Mouse (Mus musculus) CH12F3 (cell line): ENCODE measurements around the gene Sdhaf1.

Experiments
- in situ Hi-C: fragments of 300-500 bp; cut with MboI; formaldehyde crosslinking; loops from 2 replicates; pipeline ENCODE4 v1.14.3; 2020; ENCODE audit warnings: low sequenced_read_pairs

Sdhaf1 gene

DNA sequence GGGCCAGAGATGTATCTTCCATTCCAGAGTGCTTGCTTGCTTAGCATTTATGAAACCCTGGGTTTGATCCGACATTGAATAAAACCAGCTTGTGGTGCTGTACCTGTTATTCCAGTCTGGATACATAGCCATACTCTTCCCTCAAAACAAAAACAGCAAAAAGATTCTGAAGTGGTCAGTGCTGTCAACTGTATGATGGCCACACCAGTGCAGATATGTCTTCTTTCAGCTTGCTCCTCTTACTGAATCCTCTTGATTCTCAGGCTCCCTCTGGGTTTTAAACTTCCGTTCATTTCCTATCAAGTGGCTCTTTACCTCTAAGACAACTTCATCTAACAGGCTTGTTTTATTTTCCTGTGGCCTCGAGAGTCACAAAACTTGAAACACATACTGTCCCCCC, at the start of gene Sdhaf1:
Sdhaf1 (minus strand) TSS at position 101 of the 400 bp plus-strand sequence.
- in situ Hi-C loops = no loop called here

DNA sequence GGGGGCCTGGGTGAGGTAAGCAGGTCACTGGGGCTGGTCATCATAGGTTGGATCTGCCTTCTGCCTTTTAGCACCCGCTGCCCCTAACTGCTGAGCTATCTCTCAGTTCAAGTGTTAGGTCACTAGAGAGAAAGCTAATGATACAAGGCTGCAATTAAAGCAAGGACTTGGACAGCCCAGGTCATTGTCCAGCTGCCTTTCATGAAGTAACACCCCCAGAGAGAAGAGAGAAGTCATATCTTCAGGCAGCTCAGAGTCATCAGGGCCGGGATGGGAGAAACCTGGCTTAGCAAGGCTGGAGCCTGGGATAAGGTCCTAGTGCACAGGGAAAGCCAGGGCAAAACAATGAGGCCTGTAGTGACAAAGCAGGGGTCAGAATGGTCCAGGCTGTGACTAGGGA, 43.8 kb upstream of the Sdhaf1 start:
- in situ Hi-C loops = no loop called here

DNA sequence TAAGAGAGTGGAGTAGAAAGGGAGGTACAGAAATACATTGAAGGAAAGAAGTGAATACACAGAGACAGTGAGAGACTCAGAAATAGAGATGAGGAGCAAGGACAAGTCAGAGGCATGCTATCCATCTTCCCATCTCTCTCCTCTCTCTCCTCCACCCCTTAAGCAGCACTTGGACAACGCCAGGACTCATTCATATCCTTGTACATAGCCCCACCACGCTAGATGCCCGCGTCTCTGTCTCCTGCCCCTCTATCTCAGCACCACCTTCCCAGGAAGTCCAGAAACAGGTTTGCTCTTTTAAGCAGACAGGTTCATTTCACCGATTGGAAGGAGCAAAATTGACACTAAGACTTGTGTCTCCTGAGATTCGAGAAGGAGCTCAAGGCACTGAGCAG, 39.6 kb upstream of the Sdhaf1 start:
- in situ Hi-C loops = no loop called here

DNA sequence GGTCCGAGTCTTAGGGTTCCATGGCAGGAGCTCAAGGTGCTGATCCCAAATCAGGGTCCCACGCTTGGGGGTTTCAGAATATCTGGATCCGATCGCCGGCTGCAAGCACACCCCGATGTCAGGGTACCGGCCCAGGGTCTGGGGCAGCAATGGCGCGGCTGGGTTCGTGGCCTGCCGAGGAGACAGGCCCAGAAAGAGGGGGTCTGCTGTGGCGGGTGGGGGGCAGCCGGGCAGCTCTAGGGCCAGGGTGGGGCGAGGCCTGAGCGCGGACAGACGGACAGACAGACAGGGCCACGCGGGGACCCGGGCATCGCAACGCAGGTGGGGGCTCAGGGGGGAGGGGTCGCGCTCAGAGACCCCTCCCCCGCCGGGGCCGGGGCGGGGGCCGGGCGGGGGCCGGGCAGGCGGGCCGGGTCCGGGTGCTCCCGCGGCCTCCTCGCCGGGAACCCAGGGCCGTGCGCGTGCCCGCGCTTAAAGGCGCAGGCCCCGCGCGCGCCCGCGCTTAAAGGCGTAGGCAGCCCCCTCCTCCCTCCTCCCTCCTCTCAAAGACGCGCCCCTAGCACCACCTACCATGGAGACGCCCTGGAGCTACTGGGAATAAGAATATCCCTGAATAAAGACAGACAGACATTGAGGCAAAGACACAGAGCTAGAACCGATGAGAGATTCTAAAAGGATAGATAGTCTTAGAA, 39.1 kb upstream of the Sdhaf1 start, which contains the start of gene Lrfn3:
Lrfn3 (minus strand) TSS at position 121 of the 692 bp plus-strand sequence.
- in situ Hi-C loops = no loop called here

DNA sequence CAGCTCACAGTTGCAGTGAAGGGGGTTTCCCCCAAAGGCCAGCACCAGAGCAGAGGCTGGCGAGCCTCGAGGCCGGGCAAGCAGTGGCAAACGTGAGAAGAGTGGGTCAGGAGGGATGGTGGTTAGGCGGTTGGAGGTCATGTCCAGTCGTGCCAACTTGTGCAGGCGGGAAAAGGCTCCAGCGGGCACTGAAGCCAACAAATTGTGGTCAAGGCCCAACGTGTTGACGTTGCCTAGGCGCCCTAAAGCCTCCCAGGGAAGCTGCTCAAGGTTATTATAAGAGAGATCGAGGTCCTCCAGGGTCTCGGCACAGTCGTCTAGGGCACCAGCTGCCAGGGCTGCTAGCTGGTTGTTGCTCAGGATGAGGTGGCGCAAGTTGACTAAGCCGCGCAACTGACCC, 36.3 kb upstream of the Sdhaf1 start:
- in situ Hi-C loops = no loop called here

DNA sequence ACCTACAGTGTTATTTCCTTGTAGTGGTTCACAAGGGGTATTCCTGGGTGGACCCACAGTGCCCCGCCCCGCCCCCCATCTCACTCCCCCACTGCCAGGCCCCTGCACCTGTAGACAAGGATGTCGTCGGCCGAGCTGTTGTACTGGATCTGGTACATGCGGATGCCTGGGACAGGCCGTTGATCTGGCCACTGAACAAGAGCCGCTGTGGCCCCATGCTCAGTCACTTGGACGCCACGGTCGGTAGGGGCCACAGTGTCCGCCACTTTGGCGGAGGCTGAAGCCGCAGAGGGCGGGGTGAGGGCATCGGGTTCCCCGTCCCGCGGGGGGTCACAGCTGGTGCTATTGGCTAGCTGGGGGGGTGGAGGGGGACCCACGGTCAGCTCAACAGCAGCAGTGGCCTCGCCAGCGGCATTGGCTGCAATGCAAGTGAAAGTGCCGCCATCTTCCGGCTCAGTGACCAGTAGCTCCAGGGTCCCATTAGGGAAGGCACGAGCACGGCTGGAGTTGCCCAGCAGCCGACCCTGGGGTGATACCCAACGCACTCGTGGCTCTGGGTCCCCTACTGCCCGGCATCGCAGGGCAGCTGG, 35.7 kb upstream of the Sdhaf1 start:
- in situ Hi-C loops = no loop called here

DNA sequence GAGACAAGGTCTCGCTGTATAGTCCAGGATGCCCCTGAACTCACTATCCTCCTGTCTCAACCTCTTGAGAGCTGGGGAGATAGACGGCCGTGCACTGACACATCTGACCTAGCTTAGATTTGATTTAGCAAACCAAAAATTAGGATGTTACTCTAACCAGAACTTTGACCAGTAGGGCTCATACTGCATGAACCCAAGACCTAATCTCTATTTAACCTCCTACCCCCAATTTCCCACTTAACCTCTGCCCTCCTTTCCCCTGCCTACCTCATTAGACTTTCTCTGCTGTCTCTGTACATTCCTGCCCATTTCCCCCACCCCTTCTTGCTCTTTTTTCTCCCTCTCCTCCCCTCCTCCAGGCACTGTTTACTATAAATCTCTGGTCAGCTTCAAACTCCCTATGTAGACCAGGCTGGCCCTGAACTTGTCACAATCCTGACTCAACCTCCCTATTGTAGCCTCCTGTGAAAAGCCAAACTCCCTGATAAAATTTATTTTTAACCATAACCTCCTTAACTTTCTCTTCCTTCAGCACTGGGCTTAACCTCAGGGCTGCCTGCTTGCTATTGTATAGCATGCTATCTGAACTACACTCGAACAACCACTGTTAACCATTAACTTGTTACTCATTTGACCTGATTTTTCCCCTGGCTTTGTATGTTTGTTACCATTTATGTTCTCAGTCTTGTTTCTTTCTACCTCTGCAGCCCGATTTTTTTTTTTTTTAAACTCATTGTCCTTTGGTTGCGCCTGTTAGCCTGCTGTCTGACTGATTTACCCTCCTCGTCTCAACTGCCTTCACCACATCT, 34.9 kb upstream of the Sdhaf1 start:
- in situ Hi-C loops = no loop called here

DNA sequence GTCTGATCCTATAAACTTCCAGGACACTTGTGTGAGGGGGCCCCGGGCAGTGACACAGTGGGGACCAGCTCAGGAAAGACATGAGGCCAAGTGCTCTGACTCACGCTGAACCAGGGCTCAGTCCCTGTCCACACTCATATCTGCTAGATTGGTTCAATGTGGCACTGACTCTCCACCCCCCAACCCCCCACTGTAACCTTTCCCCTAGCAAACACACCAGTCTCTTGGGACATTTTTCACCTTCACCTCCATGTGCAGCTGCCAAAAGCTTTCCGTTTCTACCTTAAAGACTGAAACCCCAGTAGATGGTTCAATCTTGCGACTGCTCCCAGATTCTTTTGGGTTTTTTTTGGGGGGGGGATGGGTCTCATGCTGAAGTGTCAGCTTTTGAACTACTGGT, 30.4 kb upstream of the Sdhaf1 start:
- in situ Hi-C loops = no loop called here

DNA sequence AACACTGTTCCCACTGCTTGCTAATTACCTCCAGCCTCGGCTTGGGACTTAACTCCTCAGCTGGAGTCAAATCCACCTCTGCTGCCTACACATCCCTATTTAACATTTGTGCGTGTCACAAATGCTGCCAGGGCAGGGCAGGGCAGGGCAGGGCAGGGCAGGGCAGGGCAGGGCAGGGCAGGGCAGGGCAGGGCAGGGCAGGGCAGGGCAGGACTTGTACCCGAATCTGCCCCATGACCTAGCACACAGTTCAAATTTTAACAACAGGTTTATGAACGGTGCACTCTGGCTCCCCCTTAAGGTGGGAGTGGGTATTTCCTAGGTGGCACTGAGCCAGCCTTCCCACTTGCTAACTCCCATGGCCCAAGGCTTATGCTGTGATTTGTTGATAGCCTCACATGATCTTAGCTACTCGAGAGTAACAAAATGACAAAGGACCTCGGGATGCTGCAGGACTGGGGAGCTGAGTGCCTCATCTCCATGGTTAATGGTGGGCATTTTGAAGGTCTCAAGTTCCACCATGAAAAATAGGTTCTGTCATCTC, 29.7 kb upstream of the Sdhaf1 start:
- in situ Hi-C loops = no loop called here

DNA sequence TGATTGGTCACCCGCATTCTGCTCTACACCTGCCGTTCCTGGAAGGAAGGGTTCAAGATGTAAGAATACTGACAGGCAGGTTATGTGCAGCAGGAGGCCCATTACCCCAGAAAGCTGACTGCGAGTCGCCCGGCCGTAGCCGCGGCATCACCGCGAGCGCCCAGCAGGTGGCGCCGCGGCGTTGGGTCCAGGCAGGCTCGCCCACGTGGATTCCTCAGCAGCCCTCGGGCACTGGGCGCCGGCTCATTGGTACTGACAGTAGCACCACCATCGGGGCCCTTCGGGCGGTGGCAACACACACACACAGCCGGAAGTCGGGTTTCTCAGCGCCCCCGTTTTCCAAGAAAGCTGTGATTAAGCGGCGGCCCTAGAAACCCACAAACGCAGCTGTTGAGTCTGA, 24.1 kb upstream of the Sdhaf1 start:
- in situ Hi-C loops = no loop called here

DNA sequence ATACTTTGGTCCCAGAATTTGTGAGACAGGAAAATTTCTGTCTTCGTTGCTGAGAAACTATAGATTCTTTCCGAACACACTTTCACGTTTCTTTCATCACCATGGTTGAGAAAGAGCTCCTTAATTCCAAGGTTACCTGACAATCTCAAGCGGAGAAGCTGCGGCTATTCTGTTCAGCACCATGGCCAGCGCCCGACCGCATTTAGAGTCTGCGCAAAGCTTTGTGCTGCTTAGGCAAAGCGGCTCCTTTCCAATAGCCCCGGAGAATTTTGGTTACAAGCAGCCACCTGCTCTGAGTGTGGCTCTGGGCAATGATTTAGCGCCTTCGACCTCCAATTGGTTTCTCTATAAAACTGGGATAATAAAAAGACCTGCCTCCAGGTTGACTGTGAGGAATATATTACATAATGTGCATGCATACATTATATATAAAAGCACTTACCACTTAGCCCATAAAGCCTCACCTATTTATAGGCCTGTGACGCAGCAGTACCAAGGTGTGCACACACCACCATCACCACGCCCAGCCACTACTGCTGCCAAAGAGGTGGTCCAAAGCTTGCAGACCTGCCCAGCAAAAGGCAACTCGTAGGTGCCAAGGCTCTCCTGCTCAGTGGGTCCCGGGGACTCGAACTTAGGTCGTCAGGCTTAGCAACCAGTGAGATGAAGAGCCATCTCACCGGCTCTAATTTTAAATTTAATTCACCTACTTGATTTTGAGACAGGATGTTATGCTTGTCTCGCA, 23.1 kb upstream of the Sdhaf1 start:
- in situ Hi-C loops = no loop called here

DNA sequence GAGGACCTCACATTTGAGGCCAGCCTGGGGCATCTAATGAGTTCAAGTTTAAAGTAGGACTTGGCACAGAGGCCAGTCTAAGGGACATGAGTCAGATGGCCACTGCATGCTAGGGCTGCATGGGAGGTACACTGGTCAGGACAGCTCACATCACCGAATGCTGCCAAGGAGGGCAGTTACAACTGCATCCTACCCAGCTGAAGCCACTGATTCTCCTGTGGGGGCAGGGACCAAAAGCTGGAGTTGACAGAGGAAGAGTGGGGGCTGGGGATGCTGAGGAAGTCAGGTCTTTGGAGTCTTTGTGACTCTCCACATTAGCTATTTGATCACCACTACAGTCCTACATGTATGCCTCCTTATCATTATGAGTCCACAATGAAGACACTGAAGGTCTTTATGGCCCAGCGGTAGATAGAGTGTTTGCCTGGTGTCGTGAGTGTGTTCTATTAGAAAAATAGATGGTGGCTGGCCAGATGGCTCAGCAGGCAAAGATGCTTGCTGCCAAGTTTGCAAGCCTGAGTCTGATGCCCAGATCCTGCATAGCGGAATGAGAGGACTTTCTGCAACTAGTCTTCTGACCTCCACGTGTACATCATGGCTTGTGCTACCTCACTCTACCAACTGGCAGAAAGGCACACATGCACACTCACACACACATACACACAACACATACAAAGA, 15.9 kb upstream of the Sdhaf1 start:
- in situ Hi-C loops = no loop called here

DNA sequence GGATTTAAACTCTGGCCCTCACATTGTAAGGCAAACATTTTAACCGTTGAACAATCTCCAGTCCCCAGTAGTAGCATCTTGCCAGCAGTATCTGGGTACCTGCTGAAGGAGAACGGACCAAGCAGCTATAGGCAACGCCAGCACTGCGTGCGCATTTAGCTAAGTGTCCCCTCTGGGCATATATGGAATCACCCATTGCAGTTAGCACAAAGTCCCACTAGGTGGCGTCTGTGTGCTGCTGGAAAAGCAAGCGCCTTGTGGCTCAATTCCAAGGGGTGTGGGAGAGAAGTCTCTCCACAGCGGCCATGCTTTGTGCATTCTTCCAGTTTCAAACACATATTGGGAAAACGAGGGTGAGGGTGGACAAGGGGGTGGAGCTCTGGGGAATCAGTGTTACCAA, 12.7 kb upstream of the Sdhaf1 start:
- in situ Hi-C loops = no loop called here

DNA sequence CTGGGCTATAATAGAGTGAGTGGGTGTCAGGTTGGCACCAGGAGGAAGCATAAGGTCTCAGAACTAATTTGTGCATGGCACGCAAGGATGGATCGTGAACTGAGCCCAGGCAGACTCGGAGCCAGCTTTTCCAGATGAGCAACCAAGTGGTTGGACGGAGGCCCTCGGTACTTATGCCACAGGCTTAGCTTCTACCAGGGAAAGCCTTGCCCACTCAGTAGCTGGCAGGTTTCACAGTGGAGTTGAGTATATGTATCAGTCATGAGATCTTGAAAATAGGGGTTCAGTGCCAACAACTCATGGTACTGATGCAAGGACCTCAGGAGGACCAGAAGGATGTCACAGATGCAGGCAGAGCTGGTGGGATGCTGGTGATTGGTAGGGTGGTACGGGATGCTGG, 12.0 kb upstream of the Sdhaf1 start:
- in situ Hi-C loops = no loop called here

DNA sequence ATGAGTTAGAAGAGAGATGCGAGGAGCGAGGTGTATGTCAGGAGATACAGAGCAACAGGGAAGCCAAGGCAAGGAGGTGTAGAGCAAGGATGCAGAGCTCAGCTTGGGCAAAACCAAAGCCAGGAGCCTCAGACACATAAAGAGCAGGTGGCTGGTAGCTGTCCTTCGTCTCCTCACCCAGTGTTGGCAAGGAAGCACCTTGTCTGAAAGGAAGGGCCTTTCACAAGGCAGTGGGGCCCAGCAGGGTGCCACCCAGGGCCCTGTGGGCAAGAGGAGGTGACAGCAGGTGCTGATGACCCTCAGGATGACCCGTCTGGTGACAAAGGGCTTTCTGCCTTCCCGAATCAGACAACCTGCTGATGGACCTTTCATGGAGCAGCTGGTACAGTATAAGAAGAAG, 10.9 kb upstream of the Sdhaf1 start:
- in situ Hi-C loops = no loop called here

DNA sequence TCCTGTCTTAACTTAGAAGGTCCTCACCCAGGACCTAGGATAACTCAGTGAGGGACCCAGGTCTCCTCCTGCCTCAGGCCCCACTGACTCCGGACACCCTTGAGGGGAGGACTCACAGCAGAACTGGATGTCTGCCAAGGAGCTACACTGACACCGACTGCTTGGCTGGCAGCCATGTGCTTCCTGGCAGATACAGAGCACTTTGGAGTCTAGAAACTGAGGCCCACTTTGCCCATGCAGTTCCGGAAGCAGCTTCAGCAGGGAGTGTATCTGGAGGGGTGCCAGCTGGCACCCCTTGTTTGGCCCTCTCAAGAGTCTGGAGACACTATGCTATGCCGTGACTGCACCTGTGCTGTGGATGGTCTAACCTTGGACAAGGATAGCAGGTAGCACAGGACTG, 9.7 kb upstream of the Sdhaf1 start:
- in situ Hi-C loops = no loop called here

DNA sequence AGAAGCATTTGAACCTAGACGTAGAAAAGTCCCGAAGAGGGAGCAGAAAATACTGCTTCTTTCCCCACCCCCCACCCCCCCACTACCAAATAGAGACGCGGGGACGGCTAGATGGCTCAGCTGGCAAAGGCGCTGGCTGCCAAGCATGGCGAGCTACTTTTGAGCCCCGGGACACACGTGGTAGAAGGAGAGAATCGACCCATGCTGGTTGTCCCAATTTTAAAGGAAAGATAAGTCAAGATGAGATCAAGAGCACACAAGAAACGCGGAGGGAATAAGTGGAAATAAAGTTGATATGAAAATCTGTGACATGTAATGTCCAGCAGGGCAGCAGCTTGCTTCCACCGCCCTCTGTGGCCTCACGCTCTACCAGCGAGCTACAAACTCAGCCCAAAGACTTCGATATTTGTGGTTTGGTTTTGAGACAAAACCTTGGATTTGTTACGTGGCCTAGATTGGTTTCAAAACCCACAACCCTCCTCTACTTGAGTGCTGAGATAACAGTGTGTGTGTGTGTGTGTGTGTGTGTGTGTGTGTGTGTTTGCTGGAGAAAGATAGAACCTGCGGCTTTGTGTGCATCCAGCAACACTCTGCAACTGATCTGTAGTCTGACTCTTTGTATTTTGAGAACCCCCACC, 9.0 kb upstream of the Sdhaf1 start:
- in situ Hi-C loops = no loop called here

DNA sequence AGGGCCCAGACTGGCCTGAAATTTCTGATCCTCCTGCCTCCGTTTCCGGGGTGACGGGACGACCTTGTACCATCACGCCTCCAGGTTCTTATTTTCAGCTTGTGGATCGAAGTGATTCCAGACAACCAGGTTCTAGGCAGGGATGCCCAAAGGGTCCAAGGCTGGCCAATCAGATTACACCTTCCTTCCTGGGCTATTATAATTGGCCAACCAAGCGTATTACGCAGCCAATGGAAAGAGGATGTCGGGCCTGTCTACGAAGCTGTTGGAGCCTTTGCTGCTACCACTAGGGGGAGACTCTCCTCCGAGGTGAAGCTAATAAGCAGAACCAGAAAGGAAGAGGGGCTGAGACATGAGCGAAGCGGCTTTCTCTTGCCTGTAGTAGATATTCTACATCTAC, 8.2 kb upstream of the Sdhaf1 start:
- in situ Hi-C loops = no loop called here

DNA sequence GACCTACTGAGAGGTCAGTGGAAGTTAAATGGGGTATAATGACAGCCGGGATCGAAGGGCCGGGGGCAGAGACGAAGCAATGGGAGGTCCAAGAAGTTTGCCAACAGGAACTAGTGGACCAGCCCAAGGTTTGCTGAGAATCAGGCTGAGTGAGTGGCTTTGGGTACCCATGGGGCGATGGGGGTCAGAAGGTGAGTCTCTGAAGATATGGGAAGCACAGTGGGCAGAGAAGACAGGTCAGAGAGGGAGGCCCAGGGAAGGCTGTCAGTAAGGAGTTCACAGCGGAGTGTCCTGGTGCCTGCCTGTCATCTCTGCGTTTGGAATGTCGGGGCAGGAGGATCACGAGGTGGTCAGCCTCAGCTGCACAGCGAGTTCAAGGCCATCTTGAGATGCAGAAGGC, 4.7 kb upstream of the Sdhaf1 start:
- in situ Hi-C loops = no loop called here

DNA sequence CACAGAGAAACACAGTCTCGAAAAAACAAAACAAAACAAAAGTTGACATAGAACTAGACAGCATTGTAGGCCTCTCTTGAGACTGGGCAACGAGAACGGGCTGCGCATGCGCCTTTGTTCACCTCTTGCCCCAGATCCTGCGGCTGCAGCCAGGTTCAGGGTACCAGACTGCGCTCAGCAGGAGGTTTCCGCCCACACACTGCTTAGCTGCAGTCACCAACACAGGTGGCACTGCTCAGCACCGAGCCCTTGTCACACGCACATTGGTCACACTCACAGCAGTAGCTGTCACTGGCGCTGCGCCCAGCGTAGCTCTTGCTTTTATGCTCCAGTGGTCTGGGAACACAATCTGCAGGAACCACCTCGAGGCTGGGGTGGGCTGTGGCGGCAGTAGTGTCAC, 3.4 kb upstream of the Sdhaf1 start:
- in situ Hi-C loops = no loop called here
